Mouse (Mus musculus) embryonic fibroblast, embryonic 13.5 days (primary cell): ENCODE measurements around the gene Art4.

Source experiments
- CTCF ChIP-seq: IDR thresholded peaks from 2 replicates; pipeline ENCODE4 v1.5.1; 2011; ENCODE audit warnings: mild to moderate bottlenecking, control low read depth, low read length, moderate library complexity, borderline replicate concordance; ENCODE audit not compliant: insufficient read depth
- POLR2A ChIP-seq: IDR thresholded peaks from 2 replicates; pipeline ENCODE4 v1.6.1; 2011; ENCODE audit warnings: low read depth, mild to moderate bottlenecking, control low read depth, low read length, moderate library complexity

- TF ChIP-seq CTCF (no peak), POLR2A (no peak)
These were observed 334 bp upstream of the Art4 start for GRCm38 (mm10) chr6:136857873-136858260.
